Mouse (Mus musculus): ENCODE measurements around the gene Lima1.

- TF ChIP-seq TCF12 (IDR thresholded peaks at IDR 0.05; ENCODE audit: insufficient read depth, poor library complexity, severe bottlenecking) (no peak), MYOD1 (IDR thresholded peaks at IDR 0.05; ENCODE audit: control insufficient read depth in 1 of 3, insufficient read length in 2 of 3, low read depth in 2 of 3) (no peak), POLR2A (IDR thresholded peaks at IDR 0.05; ENCODE audit: insufficient read length, low read depth) (no peak), MAX (IDR thresholded peaks at IDR 0.05; ENCODE audit: low read depth) (no peak), CEBPB (IDR thresholded peaks at IDR 0.05; ENCODE audit: insufficient read depth, poor library complexity, severe bottlenecking) (no peak), POLR2AphosphoS2 (IDR thresholded peaks at IDR 0.05; ENCODE audit: insufficient read length, low read depth) (no peak), E2F4 (IDR thresholded peaks at IDR 0.05; ENCODE audit: insufficient read depth) (no peak)
These were observed 42.0 kb upstream of the Lima1 start for GRCm38 (mm10) chr15:99917264-99917663.
